Mouse (Mus musculus) bone marrow, adult 2 months (tissue): ENCODE measurements at regions not wholly inside any gene's neighbourhood (a gene's known extent, or its start where the extent isn't known, plus 50 kb on each side); places are given as distances from the start of the nearest gene placed in this dataset.

Experiments used
- H3K27ac ChIP-seq: fragments of 200-500 bp; 2 replicates; pipeline ENCODE4 v1.5.1; 2012; ENCODE audit warnings: low read depth, mild to moderate bottlenecking, control low read depth, inconsistent platforms, low read length; ENCODE audit not compliant: control insufficient read depth, poor library complexity, insufficient read depth
- H3K4me1 ChIP-seq: fragments of 200-500 bp; 2 replicates; pipeline ENCODE4 v1.6.1; 2011; ENCODE audit warnings: low read length; ENCODE audit not compliant: control insufficient read depth, insufficient read depth
- H3K4me3 ChIP-seq: fragments of 200-500 bp; replicated peaks from 2 replicates; pipeline ENCODE3; 2011; ENCODE audit warnings: mild to moderate bottlenecking, low read depth, low read length, control low read depth; ENCODE audit not compliant: control insufficient read depth
- CTCF ChIP-seq: fragments of 200-500 bp; IDR thresholded peaks from 2 replicates; pipeline ENCODE4 v1.5.1; 2011; ENCODE audit warnings: low read length, control low read depth; ENCODE audit not compliant: control insufficient read depth, insufficient read depth
- POLR2A ChIP-seq: fragments of 200-500 bp; IDR thresholded peaks from 2 replicates; pipeline ENCODE4 v1.6.1; 2011; ENCODE audit warnings: low read depth, mild to moderate bottlenecking, control low read depth, low read length, borderline replicate concordance; ENCODE audit not compliant: control insufficient read depth
- WGBS: fragments of 180-500 bp; shearing (Covaris S2); methylation state at CpG from one replicate; pipeline ENCODE4 v1.1.7; 2018; 5-methylcytosine and 5-hydroxymethylcytosine counted together

DNA sequence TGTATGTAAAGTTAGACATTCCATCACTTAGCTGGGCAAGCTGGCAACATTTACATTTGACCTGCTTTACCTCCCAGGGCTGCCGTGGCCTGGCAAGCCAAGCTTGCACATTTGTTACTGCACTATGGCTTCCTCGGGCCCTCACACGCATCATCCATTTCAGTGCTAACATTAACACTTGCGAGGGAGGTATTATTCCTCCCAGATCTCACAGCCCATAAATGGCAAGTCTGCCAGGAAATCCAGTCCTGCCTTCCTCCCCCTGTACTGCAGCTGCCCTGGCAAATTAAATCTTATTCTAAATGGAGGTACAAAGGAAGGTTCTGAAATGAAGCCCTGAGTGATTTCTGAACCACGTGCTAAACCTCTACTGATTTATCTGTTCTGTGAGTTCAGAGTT lies 758.7 kb downstream of the Gm826 start:
- WGBS = 76% methylated on average over 5 of the region's 5 CpGs
- TF ChIP-seq POLR2A (no peak), CTCF (no peak)
- no peak overlapping the region for H3K4me3 ChIP-seq
- H3K4me1 ChIP-seq = no peaks in the 10 kb centered on the region
- H3K27ac ChIP-seq = no peak overlapping the region

DNA sequence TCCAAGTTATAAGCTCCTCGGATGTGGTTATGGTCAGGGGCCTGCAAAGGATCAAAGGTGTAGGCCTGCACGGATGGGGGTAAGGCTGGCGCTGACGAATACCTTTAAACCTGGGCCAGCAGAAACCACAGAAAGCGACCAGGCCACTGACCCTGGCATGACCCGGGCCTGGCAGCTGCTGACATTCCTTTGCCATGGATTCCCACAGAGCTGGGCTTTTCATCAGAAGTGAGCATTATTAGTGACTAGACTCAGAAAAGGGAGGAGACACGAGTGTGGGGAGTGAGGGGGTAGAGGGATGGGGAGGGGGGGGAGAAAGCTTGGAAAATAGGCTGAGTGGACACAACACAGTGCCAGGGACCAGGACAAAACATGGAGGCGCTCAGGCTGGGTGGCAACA lies 750.9 kb downstream of the Gm826 start:
- Histone ChIP-seq H3K4me1 (no peaks in the 10 kb centered on the region; the same call in 1 of the 2 replicates), H3K4me3 (no peak overlapping the region), H3K27ac (no peak overlapping the region)
- TF ChIP-seq POLR2A (no peak), CTCF (no peak)
- 64% methylated on average over 8 of the region's 8 CpGs for WGBS

DNA sequence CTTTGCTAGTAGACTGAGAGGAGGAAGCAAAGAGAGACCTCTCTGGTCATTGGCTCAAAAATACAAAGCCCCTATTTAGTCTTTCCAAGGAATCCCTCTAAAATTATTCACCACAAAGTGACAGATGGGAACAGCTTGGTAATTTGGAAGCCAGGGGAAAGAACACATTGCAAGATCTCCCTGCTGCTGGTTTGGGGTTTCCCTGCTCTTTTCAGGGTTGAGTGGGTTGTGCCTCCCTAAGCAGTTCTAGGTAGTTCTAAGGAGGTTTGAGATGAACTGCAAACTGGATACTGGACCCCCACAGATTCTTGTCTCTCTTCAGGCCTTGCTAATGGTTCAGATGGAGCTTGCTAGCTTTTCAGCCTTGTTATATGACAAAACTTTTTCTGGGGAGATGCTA lies 749.3 kb downstream of the Gm826 start:
- Histone ChIP-seq H3K4me3 (no peak overlapping the region), H3K4me1 (no peaks in the 10 kb centered on the region; the same call in 1 of the 2 replicates), H3K27ac (no peak overlapping the region)
- TF ChIP-seq POLR2A (no peak), CTCF (no peak)

DNA sequence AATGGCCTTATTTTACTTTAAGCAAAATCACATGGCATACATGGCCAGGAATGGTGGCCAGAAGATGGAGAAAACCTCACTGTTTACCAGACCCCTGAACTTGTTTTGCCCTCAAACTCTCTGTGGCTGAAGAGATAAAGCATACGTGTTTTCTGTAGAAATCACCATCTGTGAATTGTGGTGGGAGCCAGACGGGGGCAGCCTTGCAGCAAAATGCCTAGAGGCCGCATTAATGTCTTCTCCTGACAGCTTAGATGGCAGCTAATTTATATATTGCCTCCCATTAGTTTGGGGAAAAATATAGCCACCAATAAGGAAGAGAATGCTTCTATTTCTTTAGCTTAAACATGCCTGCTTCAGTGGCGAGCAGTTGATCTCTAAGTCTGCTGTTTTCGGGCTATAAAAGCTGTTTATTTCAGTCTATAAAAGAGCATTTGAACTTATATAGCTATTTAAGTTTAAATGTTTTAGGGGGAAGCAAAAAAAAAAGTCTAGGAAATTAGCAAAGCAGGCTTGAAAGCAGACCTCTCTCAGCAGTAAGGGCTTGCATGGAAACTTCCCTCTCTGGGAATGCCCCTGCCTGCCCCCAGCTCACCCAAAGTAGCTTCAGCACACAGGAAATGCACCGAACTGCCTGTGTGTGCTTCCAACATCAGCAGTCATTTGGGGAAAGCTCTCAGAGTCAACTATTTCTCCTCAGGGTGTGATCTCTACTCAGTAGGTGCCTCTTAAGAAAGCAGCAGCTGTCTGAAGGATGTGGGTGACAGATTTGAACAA lies 747.1 kb downstream of the Gm826 start:
- WGBS = 42% methylated on average over 6 of the region's 6 CpGs
- TF ChIP-seq POLR2A = no peak
- no peak for TF ChIP-seq CTCF
- Histone ChIP-seq H3K4me3 (no peak overlapping the region), H3K27ac (no peak overlapping the region), H3K4me1 (no peaks in the 10 kb centered on the region; the same call in 1 of the 2 replicates)

DNA sequence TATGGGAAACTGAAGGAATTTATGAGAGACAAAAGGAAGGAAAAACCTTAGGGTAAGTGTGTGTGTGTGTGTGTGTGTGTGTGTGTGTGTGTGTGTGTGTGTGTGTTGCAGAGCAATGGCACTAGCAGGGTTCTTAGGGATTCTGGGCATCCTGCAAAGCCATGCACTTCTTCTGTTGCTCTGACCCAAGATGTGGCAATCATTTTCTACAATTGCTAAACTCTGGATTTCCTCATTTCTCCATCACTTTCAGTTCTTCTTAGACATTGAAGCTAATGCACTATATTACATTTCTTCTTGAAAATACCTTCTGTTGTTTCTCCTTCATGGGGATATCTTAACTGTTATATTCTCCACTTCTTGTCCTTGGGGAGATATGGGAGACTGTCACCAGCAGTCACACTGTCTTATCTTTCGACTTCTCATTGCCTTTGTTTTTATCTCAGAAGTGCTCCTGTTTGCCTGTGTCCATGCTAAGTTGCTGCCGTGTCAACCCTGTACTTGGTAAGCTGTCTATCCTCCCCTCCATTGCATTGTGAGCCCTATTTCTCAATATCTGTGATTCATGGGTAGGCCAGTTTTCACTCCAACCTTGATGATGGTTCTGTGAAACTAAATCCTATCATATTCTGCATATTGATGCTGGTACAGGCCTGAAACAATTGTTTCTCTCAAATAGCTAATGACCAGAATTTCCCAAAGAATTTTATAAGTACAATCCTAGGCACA lies 742.4 kb downstream of the Gm826 start:
- 56% methylated on average over 2 of the region's 2 CpGs for WGBS

DNA sequence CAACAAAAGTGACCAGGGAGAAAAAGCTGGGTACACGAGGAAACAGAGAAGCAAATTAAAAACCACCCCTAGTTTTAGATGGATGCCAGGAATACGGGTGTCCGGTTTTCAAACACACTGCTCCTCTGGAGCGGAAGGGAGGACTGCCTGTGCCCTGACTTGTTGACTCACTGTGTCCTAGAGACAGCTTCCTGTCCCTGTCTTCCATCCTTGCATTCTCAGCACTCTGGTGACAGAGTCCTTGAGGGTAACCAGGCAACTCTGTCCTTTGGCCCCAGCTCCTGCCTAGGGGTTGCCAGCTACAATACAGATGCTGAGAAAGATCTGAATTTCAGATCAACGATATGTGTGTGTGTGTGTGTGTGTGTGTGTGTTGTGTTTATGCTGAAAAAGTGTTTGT lies 741.1 kb downstream of the Gm826 start:
- 52% methylated on average over 5 of the region's 5 CpGs for WGBS

More for the DNA sequence above, 742.4 kb downstream of the Gm826 start:
- H3K27ac ChIP-seq = no peak overlapping the region
- H3K4me3 ChIP-seq = no peak overlapping the region
- no peaks in the 10 kb centered on the region for H3K4me1 ChIP-seq
- no peak for TF ChIP-seq POLR2A
- TF ChIP-seq CTCF = no peak

DNA sequence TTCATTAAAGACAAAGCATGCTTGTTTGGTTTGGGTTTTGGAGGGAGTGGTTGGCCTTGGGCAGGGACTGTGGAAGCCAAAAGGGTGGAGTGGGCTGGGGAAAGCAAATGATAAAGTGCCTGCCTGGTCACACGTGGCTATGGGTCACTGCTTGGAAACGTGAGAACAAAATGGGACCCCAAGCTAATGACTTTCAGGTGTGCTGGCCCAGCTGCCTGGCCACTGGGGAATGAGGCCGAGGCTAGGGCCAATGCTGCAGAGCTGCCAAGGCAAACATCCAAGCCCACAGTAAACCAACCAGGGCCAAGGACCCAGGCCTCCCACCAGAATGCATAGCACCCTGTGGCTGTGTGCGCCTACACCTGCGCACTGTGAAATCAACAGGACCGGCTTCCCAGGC lies 737.7 kb downstream of the Gm826 start:
- no peak overlapping the region for H3K4me3 ChIP-seq
- H3K27ac ChIP-seq = no peak overlapping the region
- H3K4me1 ChIP-seq = no peaks in the 10 kb centered on the region
- 79% methylated on average over 6 of the region's 6 CpGs for WGBS
- TF ChIP-seq CTCF (no peak), POLR2A (no peak)

More for the DNA sequence above, 741.1 kb downstream of the Gm826 start:
- Histone ChIP-seq H3K27ac (no peak overlapping the region), H3K4me3 (no peak overlapping the region), H3K4me1 (no peaks in the 10 kb centered on the region)
- TF ChIP-seq POLR2A (no peak), CTCF (no peak)

DNA sequence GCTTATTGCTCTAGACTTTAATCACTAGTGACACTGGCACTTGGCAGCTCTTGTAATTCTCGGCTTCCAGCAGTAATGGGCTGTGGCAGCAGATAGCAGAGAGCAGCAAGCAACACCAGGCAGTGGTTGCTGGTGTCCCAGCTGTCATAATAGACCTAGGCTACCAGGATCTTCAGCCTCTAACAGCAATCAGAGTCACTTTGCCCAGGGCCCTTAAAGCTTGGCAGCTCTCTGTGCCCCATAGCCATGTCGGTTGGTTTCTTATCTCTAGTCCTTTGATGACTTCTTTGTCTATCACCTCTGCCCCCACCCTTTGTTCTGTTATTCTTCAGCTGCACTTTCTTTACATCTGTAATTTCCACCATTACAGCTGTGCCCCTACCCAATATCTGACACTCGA lies 735.9 kb downstream of the Gm826 start:
- H3K4me1 ChIP-seq = no peaks in the 10 kb centered on the region
- no peak overlapping the region for H3K4me3 ChIP-seq
- TF ChIP-seq CTCF = no peak
- TF ChIP-seq POLR2A = no peak
- WGBS = 53% methylated on average over 3 of the region's 3 CpGs
- H3K27ac ChIP-seq = no peak overlapping the region
